Mouse (Mus musculus): ENCODE data around the gene Cep72.

DNA sequence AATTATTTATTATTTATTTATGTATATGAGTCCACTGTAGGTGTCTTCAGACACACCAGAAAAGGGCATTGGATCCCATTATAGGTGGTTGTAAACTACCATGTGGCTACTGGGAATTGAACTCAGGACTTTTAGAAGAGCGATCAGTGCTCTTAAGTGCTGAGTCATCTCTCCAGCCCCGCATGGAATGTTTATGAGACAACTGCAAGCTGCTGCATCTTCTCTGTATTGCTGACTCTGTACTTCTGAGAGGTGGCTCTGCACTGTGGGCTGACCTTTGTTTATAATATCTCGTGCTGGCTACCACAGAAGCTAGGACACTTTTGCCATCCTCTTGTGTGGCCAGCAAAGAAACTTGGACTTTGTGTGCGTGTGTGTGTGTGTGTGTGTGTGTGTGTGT lies 60.6 kb downstream of the Cep72 start:
- no peak for TF ChIP-seq CTCF (IDR thresholded peaks at IDR 0.05)
- no peak for TF ChIP-seq EP300 (IDR thresholded peaks at IDR 0.05)

Data from lung, postnatal 0 days (tissue).